ENCODE assay signal across 9 mouse cellular contexts in the genomic region with DNA sequence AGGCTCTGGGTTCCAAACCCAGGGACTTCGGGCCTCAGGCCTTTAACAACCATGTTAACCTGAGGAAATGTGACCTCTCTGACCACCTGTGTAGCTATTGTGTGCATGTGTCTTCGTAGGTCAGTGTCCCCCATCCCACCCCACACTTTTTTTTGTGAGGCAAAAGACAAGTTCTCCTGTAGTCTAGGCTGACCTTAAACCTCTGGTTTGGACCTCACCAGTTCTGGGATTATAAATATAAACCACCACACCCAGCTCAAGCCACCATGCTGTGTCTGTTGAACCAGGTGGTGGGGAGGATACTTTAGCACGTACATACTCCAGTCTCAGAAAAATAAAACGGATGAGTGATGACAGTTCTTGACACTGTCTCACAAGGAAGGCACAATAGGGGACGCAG. TPM values are rescaled to one million over a fixed set of nuclear protein-coding genes. Genes with fewer than 3 reads are reported as not detected.
DNase-seq lines count a peak whose midpoint lies in the region; ATAC-seq and TF ChIP-seq lines count a peak whose summit lies in the region.
"Had no signal": no experiment of that assay in that cellular context is flagged by ENCODE, and none has a peak within 500 bp of the region (broad histone marks: within the 10 kb centered on the region; RNA-seq: fewer than 3 reads in every experiment).

No protein-coding gene starts in this region.

- 54% methylated on average over 5 of the region's 5 CpGs for WGBS in neural tube, embryonic 11.5 days
- 63% methylated on average over 5 of the region's 5 CpGs for WGBS in liver, embryonic 14.5 days (ENCODE audit: insufficient replicate concordance)

- H3K27ac ChIP-seq in neural tube, embryonic 11.5 days (ENCODE audit: low read depth, low read length), result peak overlapping the region; percentile 97; the same call in 1 of the 2 replicates
- H3K27ac ChIP-seq in liver, embryonic 14.5 days, result no peak overlapping the region

- H3K4me3 ChIP-seq in erythroblast, embryonic 14.5 days (replicated peaks), result peak overlapping the region; percentile 72
- peak overlapping the region; percentile 63 for H3K4me3 ChIP-seq in neural tube, embryonic 11.5 days (ENCODE audit: low read depth, low read length)
- peak overlapping the region in 1 of 2 experiments; percentile 70; a peak in 2 of 4 replicates for H3K4me3 ChIP-seq in liver, embryonic 14.5 days (ENCODE audit: insufficient read depth in 1 of 2, low read depth in 2 of 2, low read length in 2 of 2)

- H3K36me3 ChIP-seq in erythroblast, embryonic 14.5 days (ENCODE audit: control insufficient read depth), result peaks cover 30% of the 10 kb centered on the region
- H3K36me3 ChIP-seq in neural tube, embryonic 11.5 days (ENCODE audit: control insufficient read depth, insufficient read depth, low read length), result no peaks in the 10 kb centered on the region
- no peaks in the 10 kb centered on the region for H3K36me3 ChIP-seq in liver, embryonic 14.5 days (replicated peaks; ENCODE audit: control insufficient read depth, insufficient read depth, low read depth)

- no peaks in the 10 kb centered on the region for H3K9me3 ChIP-seq in erythroblast, embryonic 14.5 days (ENCODE audit: control insufficient read depth, low read length)
- no peaks in the 10 kb centered on the region for H3K9me3 ChIP-seq in neural tube, embryonic 11.5 days (ENCODE audit: control insufficient read depth, low read length)
- no peaks in the 10 kb centered on the region for H3K9me3 ChIP-seq in liver, embryonic 14.5 days (ENCODE audit: control insufficient read depth, low read length)

- peak overlapping the region; percentile 81 for H3K4me2 ChIP-seq in neural tube, embryonic 11.5 days (ENCODE audit: low read depth)
- peak overlapping the region; percentile 96 for H3K4me2 ChIP-seq in liver, embryonic 14.5 days (ENCODE audit: low read depth)

- H3K27me3 ChIP-seq in erythroblast, embryonic 14.5 days (ENCODE audit: control insufficient read depth), result no peaks in the 10 kb centered on the region
- H3K27me3 ChIP-seq in neural tube, embryonic 11.5 days (ENCODE audit: control insufficient read depth, insufficient read depth, low read length), result no peaks in the 10 kb centered on the region
- H3K27me3 ChIP-seq in liver, embryonic 14.5 days (ENCODE audit: control insufficient read depth, insufficient read depth, low read length), result no peaks in the 10 kb centered on the region

- peak overlapping the region; percentile 86 for H3K9ac ChIP-seq in neural tube, embryonic 11.5 days (ENCODE audit: low read length)
- H3K9ac ChIP-seq in liver, embryonic 14.5 days (replicated peaks), result no peak overlapping the region

- ATAC-seq in erythroblast, adult 5-6 weeks (replicated peaks; ENCODE audit: low FRiP score, poor library complexity, severe bottlenecking), result no peak
- no peak for ATAC-seq in neural tube, embryonic 11.5 days (ENCODE audit: insufficient read depth, low FRiP score, low TSS enrichment)
- no peak for ATAC-seq in liver, embryonic 14.5 days (ENCODE audit: insufficient read depth)

- no peak for DNase-seq in neural tube, embryonic 11.5 days (ENCODE audit: low spot score)
- no peak for DNase-seq in neural tube, embryonic 10.5 days (ENCODE audit: extremely low spot score, low spot score)
- no peak for DNase-seq in liver, embryonic 14.5 days (ENCODE audit: low read depth in 3 of 3, low spot score in 3 of 3)
- DNase-seq in embryo, embryonic 10.5 days (ENCODE audit: low spot score), result no peak
- no peak for DNase-seq in spleen, postnatal 14 days (ENCODE audit: low spot score in 2 of 2)
- DNase-seq in left cerebral cortex, adult 8-10 months (ENCODE audit: low spot score in 2 of 2), result no peak

- H3K4me1 ChIP-seq in erythroblast, embryonic 14.5 days (ENCODE audit: control insufficient read depth), result peaks cover 61% of the 10 kb centered on the region
- peaks cover 10% of the 10 kb centered on the region for H3K4me1 ChIP-seq in neural tube, embryonic 11.5 days (ENCODE audit: control insufficient read depth, insufficient read depth, low read length)
- peaks cover 13 to 19% of the 10 kb centered on the region in 2 experiments for H3K4me1 ChIP-seq in liver, embryonic 14.5 days (replicated peaks; ENCODE audit: control insufficient read depth in 2 of 2, insufficient read depth in 2 of 2, low read length in 1 of 2)

- TF ChIP-seq CTCF in liver, embryonic 14.5 days (IDR thresholded peaks at IDR 0.05; ENCODE audit: low read depth), result no peak

- TF ChIP-seq EP300 in liver, embryonic 14.5 days (IDR thresholded peaks at IDR 0.05; ENCODE audit: low read depth), result no peak

RNA-seq across cellular contexts. Expression of gene Gpr137, which starts 7.7 kb away (rescaled TPM):
- polyA plus RNA-seq in erythroblast, embryonic 14.5 days (2012), result 1.5 and 2.0 TPM in 2 replicates
- 3.3 and 5.8 TPM in 2 replicates for total RNA-seq in erythroblast, adult 5-6 weeks (2015; ENCODE audit: low replicate concordance)
- 4.2 and 7.2 TPM in 2 replicates for total RNA-seq in erythroblast, adult 5-6 weeks (2017; ENCODE audit: low replicate concordance)
- polyA plus RNA-seq in neural tube, embryonic 11.5 days (2014; fragmentation: Nextera tagmentation; extraction: Ambion mirVana), result 34.6 and 39.7 TPM in 2 replicates
- 5.5 and 8.8 TPM in 2 replicates for polyA plus RNA-seq in liver, embryonic 14.5 days (2012; rRNA removed)
- 4.4 and 4.5 TPM in 2 replicates for polyA plus RNA-seq in liver, embryonic 14.5 days (2014; fragmentation: Nextera tagmentation; extraction: Ambion mirVana)
- total RNA-seq in left cerebral cortex, adult 8-10 months (2022), result 100 to 1,000 TPM; 101 to 106 (median 104) TPM

RNA-seq across cellular contexts. Expression of gene Bad, which starts 8.3 kb away (rescaled TPM):
- 4.3 and 6.1 TPM in 2 replicates for polyA plus RNA-seq in erythroblast, embryonic 14.5 days (2012)
- 2.1 and 4.8 TPM in 2 replicates for total RNA-seq in erythroblast, adult 5-6 weeks (2015; ENCODE audit: low replicate concordance)
- total RNA-seq in erythroblast, adult 5-6 weeks (2017; ENCODE audit: low replicate concordance), result 5.0 and 9.5 TPM in 2 replicates
- 53.0 and 58.5 TPM in 2 replicates for polyA plus RNA-seq in neural tube, embryonic 11.5 days (2014; fragmentation: Nextera tagmentation; extraction: Ambion mirVana)
- 22.3 and 22.8 TPM in 2 replicates for polyA plus RNA-seq in liver, embryonic 14.5 days (2012; rRNA removed)
- 25.7 and 27.9 TPM in 2 replicates for polyA plus RNA-seq in liver, embryonic 14.5 days (2014; fragmentation: Nextera tagmentation; extraction: Ambion mirVana)
- total RNA-seq in left cerebral cortex, adult 8-10 months (2022), result 10 to 100 TPM; 34.6 to 44.9 (median 37.6) TPM

RNA-seq across cellular contexts. Expression of gene Kcnk4, which starts 15.6 kb away (rescaled TPM):
- not detected in 2 replicates for polyA plus RNA-seq in erythroblast, embryonic 14.5 days (2012)
- not detected in 2 replicates for total RNA-seq in erythroblast, adult 5-6 weeks (2015; ENCODE audit: low replicate concordance)
- not detected in 2 replicates for total RNA-seq in erythroblast, adult 5-6 weeks (2017; ENCODE audit: low replicate concordance)
- polyA plus RNA-seq in neural tube, embryonic 11.5 days (2014; fragmentation: Nextera tagmentation; extraction: Ambion mirVana), result 0.13 and 0.28 TPM in 2 replicates
- polyA plus RNA-seq in liver, embryonic 14.5 days (2012; rRNA removed), result not detected in 2 replicates
- 0.05 TPM in 1 of 2 replicates, not detected in the other for polyA plus RNA-seq in liver, embryonic 14.5 days (2014; fragmentation: Nextera tagmentation; extraction: Ambion mirVana)
- total RNA-seq in left cerebral cortex, adult 8-10 months (2022), result 10 to 100 TPM; 25.0 to 31.5 (median 25.7) TPM
- total RNA-seq: liver, adult 2 months had no signal

RNA-seq across cellular contexts. Expression of gene Catsperz, which starts 24.8 kb away (rescaled TPM):
- polyA plus RNA-seq in erythroblast, embryonic 14.5 days (2012), result not detected in 2 replicates
- total RNA-seq in erythroblast, adult 5-6 weeks (2015; ENCODE audit: low replicate concordance), result not detected in 2 replicates
- not detected in 2 replicates for total RNA-seq in erythroblast, adult 5-6 weeks (2017; ENCODE audit: low replicate concordance)
- polyA plus RNA-seq in neural tube, embryonic 11.5 days (2014; fragmentation: Nextera tagmentation; extraction: Ambion mirVana), result 0.77 TPM in 1 of 2 replicates, not detected in the other
- polyA plus RNA-seq in liver, embryonic 14.5 days (2012; rRNA removed), result 0.13 and 0.16 TPM in 2 replicates
- 0.28 and 0.37 TPM in 2 replicates for polyA plus RNA-seq in liver, embryonic 14.5 days (2014; fragmentation: Nextera tagmentation; extraction: Ambion mirVana)
- 10 to 100 TPM; 15.5 to 18.5 (median 16.6) TPM for total RNA-seq in left cerebral cortex, adult 8-10 months (2022)
- total RNA-seq: liver, adult 2 months had no signal
- polyA plus RNA-seq: liver, adult 2 months had no signal

RNA-seq across cellular contexts. Expression of gene Ppp1r14b, which starts 24.8 kb away (rescaled TPM):
- polyA plus RNA-seq in erythroblast, embryonic 14.5 days (2012), result 15.6 and 17.4 TPM in 2 replicates
- total RNA-seq in erythroblast, adult 5-6 weeks (2015; ENCODE audit: low replicate concordance), result 30.9 and 57.8 TPM in 2 replicates
- total RNA-seq in erythroblast, adult 5-6 weeks (2017; ENCODE audit: low replicate concordance), result 17.8 and 41.6 TPM in 2 replicates
- polyA plus RNA-seq in neural tube, embryonic 11.5 days (2014; fragmentation: Nextera tagmentation; extraction: Ambion mirVana), result 290 and 313 TPM in 2 replicates
- polyA plus RNA-seq in liver, embryonic 14.5 days (2012; rRNA removed), result 52.2 and 69.6 TPM in 2 replicates
- 74.0 and 79.2 TPM in 2 replicates for polyA plus RNA-seq in liver, embryonic 14.5 days (2014; fragmentation: Nextera tagmentation; extraction: Ambion mirVana)
- 10 to 100 TPM; 56.6 to 72.1 (median 59.0) TPM for total RNA-seq in left cerebral cortex, adult 8-10 months (2022)
